In the genomic region with DNA sequence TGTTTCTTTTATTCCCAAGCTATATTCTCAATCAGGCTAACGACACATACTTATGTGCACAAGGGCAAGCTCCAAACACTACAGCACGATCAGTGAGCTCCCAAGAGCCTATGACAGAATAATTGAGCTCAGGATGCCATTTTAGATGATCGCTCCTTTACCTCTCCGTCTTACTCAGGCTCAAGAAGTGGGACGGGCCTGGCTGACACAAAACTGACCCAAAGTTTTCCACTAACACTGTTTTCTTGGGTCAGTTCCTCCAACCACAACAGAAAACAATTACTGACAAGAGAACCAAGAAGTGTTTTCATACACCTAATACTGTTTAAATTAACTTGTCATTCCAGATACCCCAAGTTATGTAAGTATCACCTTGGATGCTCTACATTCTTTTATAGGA, we compare ENCODE assay signal across 9 mouse cellular contexts. TPM values are rescaled to one million over a fixed set of nuclear protein-coding genes. Genes with fewer than 3 reads are reported as not detected.
DNase-seq lines count a peak whose midpoint lies in the region; ATAC-seq and TF ChIP-seq lines count a peak whose summit lies in the region.
"Had no signal": no experiment of that assay in that cellular context is flagged by ENCODE, and none has a peak within 500 bp of the region (broad histone marks: within the 10 kb centered on the region; RNA-seq: fewer than 3 reads in every experiment).

No protein-coding gene starts in this region.

- H3K4me1 ChIP-seq in kidney, postnatal 0 days (replicated peaks; ENCODE audit: insufficient read depth, low read length) = peaks cover 13% of the 10 kb centered on the region
- peaks cover 12% of the 10 kb centered on the region for H3K4me1 ChIP-seq in embryonic facial prominence, embryonic 15.5 days
- peaks cover 24% of the 10 kb centered on the region for H3K4me1 ChIP-seq in hindbrain, embryonic 16.5 days (ENCODE audit: control insufficient read depth, insufficient read depth, low read depth, low read length)
- H3K4me1 ChIP-seq in midbrain, embryonic 16.5 days (ENCODE audit: control insufficient read depth, insufficient read depth, low read length) = peaks cover 26% of the 10 kb centered on the region

- H3K36me3 ChIP-seq in kidney, postnatal 0 days (ENCODE audit: insufficient read depth, low read length) = no peaks in the 10 kb centered on the region
- no peaks in the 10 kb centered on the region for H3K36me3 ChIP-seq in embryonic facial prominence, embryonic 15.5 days
- no peaks in the 10 kb centered on the region for H3K36me3 ChIP-seq in hindbrain, embryonic 16.5 days (ENCODE audit: control insufficient read depth, insufficient read depth, low read length)
- H3K36me3 ChIP-seq in midbrain, embryonic 16.5 days (ENCODE audit: control insufficient read depth, insufficient read depth, low read length) = no peaks in the 10 kb centered on the region

- no peak overlapping the region for H3K27ac ChIP-seq in kidney, postnatal 0 days
- no peak overlapping the region for H3K27ac ChIP-seq in embryonic facial prominence, embryonic 15.5 days (replicated peaks)
- no peak overlapping the region for H3K27ac ChIP-seq in hindbrain, embryonic 16.5 days (ENCODE audit: low read depth, low read length)
- no peak overlapping the region for H3K27ac ChIP-seq in midbrain, embryonic 16.5 days (ENCODE audit: low read length)

- peak overlapping the region; percentile 92; the same call in 1 of the 2 replicates for H3K4me3 ChIP-seq in kidney, postnatal 0 days (replicated peaks; ENCODE audit: low read depth, low read length)
- no peak overlapping the region for H3K4me3 ChIP-seq in embryonic facial prominence, embryonic 15.5 days (replicated peaks)
- H3K4me3 ChIP-seq in hindbrain, embryonic 16.5 days (ENCODE audit: low read length) = no peak overlapping the region
- H3K4me3 ChIP-seq in midbrain, embryonic 16.5 days (ENCODE audit: low read depth, low read length) = no peak overlapping the region

- peak overlapping the region; percentile 72 for H3K4me2 ChIP-seq in kidney, postnatal 0 days (ENCODE audit: low read length)
- H3K4me2 ChIP-seq in embryonic facial prominence, embryonic 15.5 days (replicated peaks) = 0 out of 2 replicates have a peak overlapping the region, but pooled peaks have one; percentile 60
- H3K4me2 ChIP-seq in hindbrain, embryonic 16.5 days (ENCODE audit: low read length) = peak overlapping the region; percentile 89
- peak overlapping the region; percentile 76 for H3K4me2 ChIP-seq in midbrain, embryonic 16.5 days (ENCODE audit: low read length)

- no peak for DNase-seq in kidney, postnatal 0 days (ENCODE audit: low spot score)
- no peak for DNase-seq in kidney, postnatal 4 days
- DNase-seq in ovary, postnatal 36 days (ENCODE audit: low spot score) = no peak
- DNase-seq in retina, postnatal 1 day = no peak
- DNase-seq: kidney, postnatal 25 days; right cerebral cortex, postnatal 4 days had no signal

- 69% methylated on average over 5 of the region's 5 CpGs for WGBS in kidney, postnatal 0 days
- WGBS in embryonic facial prominence, embryonic 15.5 days = 87% methylated on average over 5 of the region's 5 CpGs
- 83% methylated on average over 5 of the region's 5 CpGs for WGBS in hindbrain, embryonic 16.5 days
- WGBS in midbrain, embryonic 16.5 days = 88% methylated on average over 5 of the region's 5 CpGs

- no peak for TF ChIP-seq CTCF in kidney, postnatal 0 days (IDR thresholded peaks at IDR 0.05; ENCODE audit: low read depth)

- no peak for ATAC-seq in kidney, postnatal 0 days (replicated peaks; ENCODE audit: low FRiP score, low read depth)
- no peak for ATAC-seq in embryonic facial prominence, embryonic 15.5 days (ENCODE audit: insufficient number of reproducible peaks, low FRiP score, low TSS enrichment, low read depth)
- no peak for ATAC-seq in hindbrain, embryonic 16.5 days
- ATAC-seq in midbrain, embryonic 16.5 days = no peak

- H3K27me3 ChIP-seq in kidney, postnatal 0 days (ENCODE audit: insufficient read depth, low read length) = no peaks in the 10 kb centered on the region
- no peaks in the 10 kb centered on the region for H3K27me3 ChIP-seq in embryonic facial prominence, embryonic 15.5 days
- H3K27me3 ChIP-seq in hindbrain, embryonic 16.5 days (replicated peaks; ENCODE audit: control insufficient read depth, insufficient read depth, low read length) = no peaks in the 10 kb centered on the region
- no peaks in the 10 kb centered on the region for H3K27me3 ChIP-seq in midbrain, embryonic 16.5 days (ENCODE audit: control insufficient read depth, insufficient read depth, low read depth, low read length)

- H3K9me3 ChIP-seq in kidney, postnatal 0 days (replicated peaks; ENCODE audit: low read length) = no peaks in the 10 kb centered on the region
- H3K9me3 ChIP-seq in embryonic facial prominence, embryonic 15.5 days (replicated peaks) = no peaks in the 10 kb centered on the region
- no peaks in the 10 kb centered on the region for H3K9me3 ChIP-seq in hindbrain, embryonic 16.5 days (ENCODE audit: control insufficient read depth, low read length)
- no peaks in the 10 kb centered on the region for H3K9me3 ChIP-seq in midbrain, embryonic 16.5 days (replicated peaks; ENCODE audit: control insufficient read depth, low read length, poor library complexity, severe bottlenecking)

- H3K9ac ChIP-seq in kidney, postnatal 0 days (ENCODE audit: low read depth, low read length) = no peak overlapping the region
- H3K9ac ChIP-seq in embryonic facial prominence, embryonic 15.5 days = no peak overlapping the region
- H3K9ac ChIP-seq in hindbrain, embryonic 16.5 days (ENCODE audit: low read depth, low read length) = no peak overlapping the region
- H3K9ac ChIP-seq in midbrain, embryonic 16.5 days (ENCODE audit: low read depth, low read length) = no peak overlapping the region

RNA-seq across cellular contexts. Expression of a gene that starts 2.8 kb away (rescaled TPM):
- 16.0 TPM in 2 replicates for polyA plus RNA-seq in kidney, postnatal 0 days (2015; fragmentation: Nextera tagmentation; extraction: Ambion mirVana)
- 25.5 and 29.0 TPM in 2 replicates for polyA plus RNA-seq in embryonic facial prominence, embryonic 15.5 days (2015; fragmentation: Nextera tagmentation; extraction: Ambion mirVana)
- polyA plus RNA-seq in hindbrain, embryonic 16.5 days (2015; fragmentation: Nextera tagmentation; extraction: Ambion mirVana) = 24.7 and 27.2 TPM in 2 replicates
- polyA plus RNA-seq in midbrain, embryonic 16.5 days (2015; fragmentation: Nextera tagmentation; extraction: Ambion mirVana) = 23.9 and 29.4 TPM in 2 replicates

RNA-seq across cellular contexts. Expression of a gene that starts 37.0 kb away (rescaled TPM):
- 104 and 113 TPM in 2 replicates for polyA plus RNA-seq in kidney, postnatal 0 days (2015; fragmentation: Nextera tagmentation; extraction: Ambion mirVana)
- polyA plus RNA-seq in embryonic facial prominence, embryonic 15.5 days (2015; fragmentation: Nextera tagmentation; extraction: Ambion mirVana) = 218 and 222 TPM in 2 replicates
- 41.8 and 48.3 TPM in 2 replicates for polyA plus RNA-seq in hindbrain, embryonic 16.5 days (2015; fragmentation: Nextera tagmentation; extraction: Ambion mirVana)
- 27.7 and 30.8 TPM in 2 replicates for polyA plus RNA-seq in midbrain, embryonic 16.5 days (2015; fragmentation: Nextera tagmentation; extraction: Ambion mirVana)
